Mouse (Mus musculus) skeletal muscle tissue, adult 2 months (tissue): Measurements from ENCODE around the gene Nuak2.
A peak's percentile ranks its signal among the peaks of the same experiment; 100 is the strongest.

Experiments used
- DNase-seq: peaks from one replicate; pipeline ENCODE4 v3.0.0-alpha.2; 2012; ENCODE audit warnings: low read depth, low spot score

The Nuak2 gene

GRCm38 (mm10) chr1:132351058-132351457 is 35.1 kb downstream of the Nuak2 start:
- DNase-seq: no peak

DNA sequence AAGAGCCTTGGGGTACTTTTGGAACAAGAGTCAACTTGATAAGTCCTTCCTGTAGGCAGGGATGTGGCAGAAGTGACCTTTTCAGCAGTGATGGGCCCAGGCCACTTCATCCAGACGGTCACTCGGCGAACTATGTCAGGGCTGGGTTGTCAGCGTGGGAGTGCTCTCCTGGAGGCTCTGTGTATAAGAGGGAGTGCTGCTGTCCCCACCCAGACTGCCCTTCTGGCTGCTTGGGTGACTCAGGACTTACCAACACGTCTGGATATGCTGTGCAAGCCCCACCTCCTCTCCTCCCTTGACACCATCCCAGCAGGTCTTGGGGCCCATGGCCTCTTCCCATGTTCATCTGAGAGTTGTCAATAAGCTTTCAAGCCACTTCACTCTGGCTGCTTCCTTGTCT is 37.5 kb downstream of the Nuak2 start:
- no peak for DNase-seq

DNA sequence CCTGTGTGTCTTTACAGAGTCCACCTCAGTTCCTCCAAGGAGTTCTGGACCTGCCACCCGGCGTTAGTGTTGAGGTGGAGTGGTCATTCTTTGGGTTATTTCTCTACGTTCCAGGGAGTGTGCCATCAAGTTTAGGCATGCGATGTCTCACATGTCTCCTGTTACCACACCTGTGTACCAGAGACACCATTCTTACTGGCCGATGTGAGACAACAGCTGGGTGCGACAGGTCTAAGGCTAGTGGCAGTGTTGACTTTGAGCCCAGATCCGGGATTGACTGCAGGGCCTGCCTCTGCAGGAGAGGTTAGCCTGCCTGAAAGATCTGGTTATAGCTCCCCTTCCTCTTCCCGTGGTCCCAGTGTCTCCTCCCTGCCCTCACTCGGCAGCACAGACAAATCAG is 38.3 kb downstream of the Nuak2 start:
- DNase-seq: no peak

GRCm38 (mm10) chr1:132355162-132355601 is 39.3 kb downstream of the Nuak2 start:
- DNase-seq: no peak

GRCm38 (mm10) chr1:132355841-132356242 is 39.9 kb downstream of the Nuak2 start:
- DNase-seq: peak; percentile 93

- DNase-seq: no peak
These were observed 40.9 kb downstream of the Nuak2 start for GRCm38 (mm10) chr1:132356841-132357240.

DNA sequence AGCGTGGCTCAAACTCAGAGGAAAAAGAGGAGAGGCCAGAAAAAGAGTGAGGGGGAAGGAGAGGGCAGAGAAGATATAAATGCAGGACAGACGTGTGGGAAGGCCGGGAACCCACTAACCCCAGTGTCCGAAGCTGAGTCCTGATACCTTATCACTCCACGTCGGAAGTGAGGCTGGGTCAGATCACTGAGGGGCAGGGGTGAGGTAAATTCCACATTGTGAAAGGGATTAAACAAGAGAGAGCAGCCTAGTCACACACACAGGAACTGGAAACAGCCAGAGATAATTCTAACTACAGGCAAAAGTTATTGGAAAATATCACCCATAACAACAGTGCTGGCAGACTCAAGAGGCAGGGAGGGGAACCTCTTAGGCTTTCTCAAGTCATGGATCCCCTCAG is 46.0 kb downstream of the Nuak2 start:
- no peak for DNase-seq

DNA sequence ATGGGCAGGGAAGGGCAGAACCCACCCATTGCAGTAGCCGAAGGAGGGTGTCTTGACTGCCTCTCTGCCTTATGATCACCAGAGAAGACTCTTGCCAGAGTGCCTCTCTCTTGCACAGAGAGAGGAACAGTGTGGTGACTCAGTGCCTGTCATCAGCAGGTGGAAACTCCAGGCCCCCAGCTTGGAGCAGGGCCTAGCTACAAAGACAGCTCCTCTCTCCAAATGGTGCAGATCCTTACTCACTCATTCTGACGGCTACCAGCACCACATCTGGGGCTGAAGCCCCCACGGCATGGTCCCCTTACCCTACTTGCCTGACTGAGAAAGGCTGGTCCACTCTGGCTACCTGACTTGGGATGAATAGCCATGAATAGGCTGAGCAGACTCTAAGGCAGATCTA is 48.5 kb downstream of the Nuak2 start:
- DNase-seq: no peak

GRCm38 (mm10) chr1:132364896-132365557 is 49.1 kb downstream of the Nuak2 start:
- peak; percentile 82 for DNase-seq

DNA sequence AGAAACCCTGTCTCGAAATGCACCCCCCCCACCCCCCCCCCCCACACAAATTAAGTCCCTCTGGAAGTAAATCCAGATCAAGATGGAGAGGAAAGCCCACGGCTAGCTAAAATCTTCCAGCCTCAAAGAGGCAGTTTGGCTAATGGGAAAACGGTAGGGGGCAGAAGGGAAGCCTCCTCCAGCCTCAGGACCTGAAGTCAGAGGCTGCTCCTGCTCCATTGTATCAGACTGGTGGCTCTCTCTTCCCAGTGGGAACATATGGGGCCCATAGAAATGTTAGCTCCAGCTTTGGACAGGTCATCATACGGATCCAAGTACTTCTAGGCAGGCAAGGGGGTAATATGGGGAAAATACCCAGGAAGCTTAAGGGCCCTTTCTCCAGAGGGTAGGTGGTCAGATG is 49.7 kb downstream of the Nuak2 start:
- no peak for DNase-seq

DNA sequence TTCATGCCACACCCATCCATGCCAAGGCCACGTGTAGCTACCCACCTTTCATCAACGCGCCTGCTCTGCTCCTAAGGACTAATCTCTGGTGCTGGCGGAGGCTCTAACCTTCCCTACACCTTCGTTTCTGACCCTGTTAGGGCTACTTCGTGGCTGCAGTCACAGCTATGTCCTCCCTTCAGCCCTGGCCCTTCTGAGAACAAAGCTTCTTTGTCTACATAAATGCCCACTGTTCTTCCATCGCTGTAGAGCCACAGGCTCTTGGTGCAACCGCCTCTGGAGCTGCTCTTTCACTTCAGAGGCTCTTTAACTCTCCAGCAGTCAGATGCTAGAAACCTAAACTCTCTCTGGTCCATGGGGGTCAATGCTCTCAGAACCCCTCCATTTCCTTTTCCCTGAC is 50.3 kb downstream of the Nuak2 start:
- no peak for DNase-seq

GRCm38 (mm10) chr1:132366937-132367336 is 51.0 kb downstream of the Nuak2 start:
- no peak for DNase-seq

- peak; percentile 84 for DNase-seq
These were observed 52.0 kb downstream of the Nuak2 start for GRCm38 (mm10) chr1:132367692-132368506.

DNA sequence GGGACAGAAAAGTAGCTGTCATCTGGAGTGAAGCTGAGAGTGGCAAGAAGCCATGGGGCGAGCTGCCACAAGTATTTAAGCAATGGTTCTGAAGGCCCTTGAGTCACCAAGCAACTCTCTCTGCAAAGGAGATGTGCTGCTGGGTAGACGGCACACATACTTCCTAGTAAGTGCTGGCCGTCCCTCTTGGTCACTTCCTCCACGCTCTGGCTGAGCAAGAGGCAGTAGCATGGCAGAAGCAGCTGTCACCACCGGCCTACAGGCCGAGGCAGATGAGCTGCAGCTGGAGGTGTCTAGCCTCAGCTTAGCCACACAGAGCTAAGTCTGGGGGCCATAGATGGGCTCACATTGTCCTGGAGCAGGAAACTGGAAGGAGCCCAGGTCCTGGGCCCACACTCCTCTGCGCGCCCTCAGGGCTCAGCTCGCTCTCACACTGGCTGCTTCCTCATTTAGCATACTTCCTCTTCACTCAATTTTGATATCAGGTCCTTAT is 54.8 kb downstream of the Nuak2 start:
- DNase-seq: no peak

GRCm38 (mm10) chr1:132371298-132372081 is 55.6 kb downstream of the Nuak2 start:
- no peak for DNase-seq

GRCm38 (mm10) chr1:132372354-132372753 is 56.4 kb downstream of the Nuak2 start:
- no peak for DNase-seq

GRCm38 (mm10) chr1:132372896-132373534 is 57.1 kb downstream of the Nuak2 start:
- DNase-seq: no peak

- DNase-seq: no peak
These were observed 58.4 kb downstream of the Nuak2 start for GRCm38 (mm10) chr1:132374140-132374872.

DNA sequence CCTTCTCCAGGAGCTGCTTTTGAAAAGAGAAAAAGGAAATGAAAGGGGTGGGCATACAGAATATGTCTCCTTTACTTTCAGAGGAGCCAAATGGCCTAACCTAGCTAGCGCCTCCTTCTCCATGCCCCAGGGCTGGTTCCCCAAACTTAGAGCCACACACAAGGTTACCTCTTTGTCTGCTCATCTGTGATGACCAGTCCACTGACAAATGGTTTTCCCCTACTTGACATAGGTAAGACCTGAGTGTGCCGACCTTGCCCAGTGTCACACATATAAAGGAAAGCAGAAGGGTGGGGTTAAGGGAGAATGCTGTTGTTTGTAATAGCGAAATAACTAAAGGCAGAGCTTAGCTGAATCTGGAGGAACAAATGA is 58.9 kb downstream of the Nuak2 start:
- no peak for DNase-seq

GRCm38 (mm10) chr1:132375256-132375655 is 59.3 kb downstream of the Nuak2 start:
- DNase-seq: no peak
